Mouse (Mus musculus): ENCODE data around the gene Ccdc57. TPM values are rescaled to one million over a fixed set of nuclear protein-coding genes. Genes with fewer than 3 reads are reported as not detected.

Gene Ccdc57
- polyA plus RNA-seq, 1 experiment = 1.7 TPM

GRCm38 (mm10) chr11:120823956-120824786, 108.5 kb downstream of the Ccdc57 start, which contains the start of gene Fasn:
Gene Fasn (minus strand): TSS chr11:120824547.
- H3K27me3 ChIP-seq (ENCODE audit: control insufficient read depth, insufficient read depth, low read length) = no peaks in the 10 kb centered on the region
- peak; percentile 95 for DNase-seq
- H3K4me1 ChIP-seq (replicated peaks; ENCODE audit: control insufficient read depth, insufficient read depth, low read length) = peaks cover 30% of the 10 kb centered on the region
- H3K4me3 ChIP-seq (ENCODE audit: control insufficient read depth, insufficient read depth, low read length) = peak within 1 kb of the TSS; percentile 78
- peak within 1 kb of the TSS; percentile 38 for H3K27ac ChIP-seq (ENCODE audit: control insufficient read depth, insufficient read depth, low read length)
- 0 out of 2 replicates have a peak, but pooled peaks have one; percentile 16 for TF ChIP-seq CTCF (IDR thresholded peaks at IDR 0.05; ENCODE audit: borderline replicate concordance, control insufficient read depth, extremely low read depth, insufficient read depth, low read length, poor library complexity)
- TF ChIP-seq POLR2A (IDR thresholded peaks at IDR 0.05; ENCODE audit: control insufficient read depth, extremely low read depth, insufficient read depth, low read length, poor library complexity) = peak; percentile 59
- under 1% methylated on average over 102 of the region's 109 CpGs for WGBS
- H3K36me3 ChIP-seq (ENCODE audit: control insufficient read depth, insufficient read depth, low read length) = peaks cover 13% of the 10 kb centered on the region

DNA sequence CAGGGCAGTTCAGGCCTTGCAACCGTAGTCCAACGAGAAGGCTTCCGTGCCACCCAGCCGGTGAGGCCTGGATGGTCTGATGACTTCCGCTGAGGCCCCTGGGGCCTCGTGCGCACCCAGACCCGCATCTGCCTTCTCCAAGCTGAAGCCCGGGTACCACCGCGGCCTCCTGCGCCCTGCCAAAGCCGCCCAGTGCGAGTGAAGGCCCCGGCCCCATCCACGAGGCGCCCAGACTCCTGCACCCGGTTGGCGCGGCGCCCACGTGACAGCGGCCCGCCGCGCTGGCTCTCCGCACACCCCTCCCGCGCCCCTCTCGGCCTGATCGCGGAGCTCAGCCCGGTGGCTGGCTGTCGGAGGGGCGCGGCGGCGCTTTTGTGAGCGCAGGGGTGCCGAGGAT, 109.1 kb downstream of the Ccdc57 start:
- no peaks in the 10 kb centered on the region for H3K27me3 ChIP-seq (ENCODE audit: control insufficient read depth, insufficient read depth, low read length)
- under 1% methylated on average over 40 of the region's 40 CpGs for WGBS
- peaks cover 30% of the 10 kb centered on the region for H3K4me1 ChIP-seq (replicated peaks; ENCODE audit: control insufficient read depth, insufficient read depth, low read length)
- H3K27ac ChIP-seq (ENCODE audit: control insufficient read depth, insufficient read depth, low read length) = peak overlapping the region; percentile 19
- H3K36me3 ChIP-seq (ENCODE audit: control insufficient read depth, insufficient read depth, low read length) = peaks cover 19% of the 10 kb centered on the region
- peak overlapping the region; percentile 78 for H3K4me3 ChIP-seq (ENCODE audit: control insufficient read depth, insufficient read depth, low read length)
- TF ChIP-seq CTCF (IDR thresholded peaks at IDR 0.05; ENCODE audit: borderline replicate concordance, control insufficient read depth, extremely low read depth, insufficient read depth, low read length, poor library complexity) = no peak
- TF ChIP-seq POLR2A (IDR thresholded peaks at IDR 0.05; ENCODE audit: control insufficient read depth, extremely low read depth, insufficient read depth, low read length, poor library complexity) = no peak
- no peak for DNase-seq

DNA sequence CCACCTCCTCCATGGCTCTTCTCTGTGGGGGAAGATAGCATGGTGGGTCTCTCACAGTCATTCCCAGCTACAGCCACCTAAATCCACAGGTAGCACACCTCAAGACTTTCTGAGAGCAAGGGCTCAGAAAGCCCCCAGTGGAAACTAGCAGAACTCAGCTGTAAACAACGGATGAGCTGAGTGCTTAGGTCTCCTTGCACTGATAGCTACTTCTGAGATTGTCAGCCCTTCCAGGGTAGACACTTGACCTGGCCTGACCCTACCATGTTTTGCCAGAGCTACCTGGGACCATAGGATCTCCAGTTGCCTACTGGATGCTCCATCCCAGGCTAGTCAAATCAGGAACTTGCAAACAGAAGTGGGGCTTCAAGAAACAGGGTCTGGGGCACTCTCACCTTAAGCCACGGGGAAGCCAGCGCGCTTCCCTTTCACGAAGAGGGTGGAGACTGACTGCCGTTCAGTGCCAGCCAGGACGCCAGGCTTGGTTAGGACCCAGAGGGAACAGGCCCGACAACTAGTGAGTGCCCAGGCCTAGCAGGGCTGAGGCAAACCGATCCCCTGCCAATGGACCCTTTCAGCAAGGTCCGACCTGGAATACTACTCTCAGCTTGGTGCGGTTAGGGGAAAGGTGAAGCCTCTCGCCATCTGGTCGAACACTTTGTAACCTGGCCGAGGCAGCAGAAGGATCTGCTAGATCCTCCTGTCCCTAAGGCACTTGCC, 109.7 kb downstream of the Ccdc57 start:
- peak overlapping the region; percentile 19; the same call in 1 of the 2 replicates for H3K27ac ChIP-seq (ENCODE audit: control insufficient read depth, insufficient read depth, low read length)
- peak overlapping the region; percentile 78 for H3K4me3 ChIP-seq (ENCODE audit: control insufficient read depth, insufficient read depth, low read length)
- peaks cover 30% of the 10 kb centered on the region for H3K4me1 ChIP-seq (replicated peaks; ENCODE audit: control insufficient read depth, insufficient read depth, low read length)
- H3K27me3 ChIP-seq (ENCODE audit: control insufficient read depth, insufficient read depth, low read length) = no peaks in the 10 kb centered on the region
- no peak for DNase-seq
- TF ChIP-seq CTCF (IDR thresholded peaks at IDR 0.05; ENCODE audit: borderline replicate concordance, control insufficient read depth, extremely low read depth, insufficient read depth, low read length, poor library complexity) (no peak), POLR2A (IDR thresholded peaks at IDR 0.05; ENCODE audit: control insufficient read depth, extremely low read depth, insufficient read depth, low read length, poor library complexity) (no peak)
- WGBS = under 1% methylated on average over 14 of the region's 14 CpGs
- peaks cover 25% of the 10 kb centered on the region for H3K36me3 ChIP-seq (ENCODE audit: control insufficient read depth, insufficient read depth, low read length)

DNA sequence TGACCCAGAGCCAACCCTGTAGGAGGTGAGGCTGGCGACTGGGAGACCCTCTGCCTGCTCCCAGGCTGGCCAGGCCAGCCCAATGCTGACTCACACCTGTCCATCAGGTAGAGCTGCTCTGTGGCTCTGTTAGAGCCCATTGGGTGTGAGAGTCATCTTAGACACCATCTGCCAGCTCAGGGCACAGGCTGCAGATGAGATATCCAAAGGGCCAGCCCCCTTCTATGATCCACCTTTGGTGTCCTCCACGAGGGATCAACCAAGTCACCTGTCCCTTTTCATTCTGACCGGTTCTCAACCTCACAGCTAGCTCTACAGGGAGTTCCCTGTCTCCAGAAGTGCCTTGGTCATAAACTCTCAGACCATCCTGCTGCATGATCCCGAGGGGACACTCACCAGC, 110.4 kb downstream of the Ccdc57 start:
- peaks cover 31% of the 10 kb centered on the region for H3K36me3 ChIP-seq (ENCODE audit: control insufficient read depth, insufficient read depth, low read length)
- peaks cover 30% of the 10 kb centered on the region for H3K4me1 ChIP-seq (replicated peaks; ENCODE audit: control insufficient read depth, insufficient read depth, low read length)
- H3K27me3 ChIP-seq (ENCODE audit: control insufficient read depth, insufficient read depth, low read length) = no peaks in the 10 kb centered on the region
- no peak for DNase-seq
- TF ChIP-seq CTCF (IDR thresholded peaks at IDR 0.05; ENCODE audit: borderline replicate concordance, control insufficient read depth, extremely low read depth, insufficient read depth, low read length, poor library complexity) = no peak
- no peak for TF ChIP-seq POLR2A (IDR thresholded peaks at IDR 0.05; ENCODE audit: control insufficient read depth, extremely low read depth, insufficient read depth, low read length, poor library complexity)
- 86% methylated on average over 4 of the region's 4 CpGs for WGBS
- 0 out of 2 replicates have a peak overlapping the region, but pooled peaks have one; percentile 2 for H3K4me3 ChIP-seq (ENCODE audit: control insufficient read depth, insufficient read depth, low read length)
- H3K27ac ChIP-seq (ENCODE audit: control insufficient read depth, insufficient read depth, low read length) = no peak overlapping the region

DNA sequence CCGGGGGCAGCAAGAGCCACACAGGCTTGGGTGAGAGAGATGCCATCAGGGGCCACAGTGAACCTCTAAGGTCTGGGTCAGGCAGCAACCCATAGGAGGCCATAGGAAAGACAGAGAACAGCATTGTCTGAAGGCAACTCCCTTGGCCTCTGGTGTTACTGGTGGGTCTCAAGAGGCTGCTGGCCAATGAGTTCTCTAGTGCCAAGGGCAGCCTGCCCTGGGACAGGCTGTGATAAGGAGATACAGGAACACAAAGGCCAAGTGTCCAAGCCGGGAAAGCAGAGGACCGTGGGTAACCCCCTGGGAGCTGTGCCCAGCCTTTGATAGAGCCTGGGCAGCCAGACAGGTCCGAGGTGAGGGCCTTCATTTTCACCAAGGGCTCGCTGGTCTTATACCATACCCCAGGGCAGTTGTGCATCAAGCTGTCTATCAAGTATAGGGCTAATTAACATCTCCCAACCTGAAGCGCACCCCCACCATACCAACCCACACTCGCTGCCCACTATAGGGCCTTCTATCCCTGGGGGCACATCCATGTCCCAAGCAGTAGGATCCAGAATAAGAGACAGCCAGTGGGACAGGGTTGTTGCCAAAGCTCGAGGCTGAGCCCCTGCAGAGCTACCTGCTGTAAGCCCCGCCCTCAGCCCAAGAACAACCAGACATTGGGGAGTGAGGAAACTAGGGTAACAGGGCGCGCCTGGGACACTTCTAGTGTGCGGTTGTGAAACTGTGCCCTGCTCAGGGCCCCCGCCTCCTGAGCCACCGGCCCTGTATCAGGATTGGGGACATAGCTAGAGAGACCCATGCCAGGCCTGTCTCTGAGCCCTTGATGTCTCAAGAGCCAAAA, 111.4 kb downstream of the Ccdc57 start:
- DNase-seq = no peak
- no peaks in the 10 kb centered on the region for H3K27me3 ChIP-seq (ENCODE audit: control insufficient read depth, insufficient read depth, low read length)
- H3K36me3 ChIP-seq (ENCODE audit: control insufficient read depth, insufficient read depth, low read length) = peaks cover 40% of the 10 kb centered on the region
- TF ChIP-seq POLR2A (IDR thresholded peaks at IDR 0.05; ENCODE audit: control insufficient read depth, extremely low read depth, insufficient read depth, low read length, poor library complexity) (no peak), CTCF (IDR thresholded peaks at IDR 0.05; ENCODE audit: borderline replicate concordance, control insufficient read depth, extremely low read depth, insufficient read depth, low read length, poor library complexity) (no peak)
- peaks cover 30% of the 10 kb centered on the region for H3K4me1 ChIP-seq (replicated peaks; ENCODE audit: control insufficient read depth, insufficient read depth, low read length)
- H3K27ac ChIP-seq (ENCODE audit: control insufficient read depth, insufficient read depth, low read length) = no peak overlapping the region
- 92% methylated on average over 14 of the region's 14 CpGs for WGBS
- H3K4me3 ChIP-seq (ENCODE audit: control insufficient read depth, insufficient read depth, low read length) = no peak overlapping the region

- H3K4me3 ChIP-seq (ENCODE audit: control insufficient read depth, insufficient read depth, low read length) = no peak overlapping the region
- peaks cover 47% of the 10 kb centered on the region for H3K36me3 ChIP-seq (ENCODE audit: control insufficient read depth, insufficient read depth, low read length)
- WGBS = 98% methylated on average over 14 of the region's 14 CpGs
- TF ChIP-seq CTCF (IDR thresholded peaks at IDR 0.05; ENCODE audit: borderline replicate concordance, control insufficient read depth, extremely low read depth, insufficient read depth, low read length, poor library complexity) (no peak), POLR2A (IDR thresholded peaks at IDR 0.05; ENCODE audit: control insufficient read depth, extremely low read depth, insufficient read depth, low read length, poor library complexity) (no peak)
- H3K4me1 ChIP-seq (replicated peaks; ENCODE audit: control insufficient read depth, insufficient read depth, low read length) = peaks cover 23% of the 10 kb centered on the region
- no peak overlapping the region for H3K27ac ChIP-seq (ENCODE audit: control insufficient read depth, insufficient read depth, low read length)
- no peaks in the 10 kb centered on the region for H3K27me3 ChIP-seq (ENCODE audit: control insufficient read depth, insufficient read depth, low read length)
- DNase-seq = no peak
Observed at GRCm38 (mm10) chr11:120820546-120820945, 112.1 kb downstream of the Ccdc57 start.

Measured in thymus, adult 2 months (tissue).